In genomic region chr3:144501930-144502329, GRCm38 (mm10) we compare ENCODE assay signal across 27 mouse cellular contexts.
DNase-seq lines count a peak whose midpoint lies in the region; ATAC-seq and TF ChIP-seq lines count a peak whose summit lies in the region.
"Had no signal": no experiment of that assay in that cellular context is flagged by ENCODE, and none has a peak within 500 bp of the region (broad histone marks: within the 10 kb centered on the region; RNA-seq: fewer than 3 reads in every experiment).

No protein-coding gene starts in this region.

- H3K9ac ChIP-seq in hindbrain, embryonic 14.5 days: no peak overlapping the region
- H3K9ac ChIP-seq in hindbrain, embryonic 11.5 days (ENCODE audit: low read depth, low read length): no peak overlapping the region
- no peak overlapping the region for H3K9ac ChIP-seq in midbrain, embryonic 13.5 days (replicated peaks)
- no peak overlapping the region for H3K9ac ChIP-seq in midbrain, embryonic 15.5 days
- H3K9ac ChIP-seq in midbrain, postnatal 0 days (replicated peaks; ENCODE audit: low read length, poor library complexity, severe bottlenecking): no peak overlapping the region
- H3K9ac ChIP-seq: forebrain, embryonic 12.5 days; liver, embryonic 14.5 days; neural tube, embryonic 12.5 days had no signal

- no peak for TF ChIP-seq CTCF in midbrain, postnatal 0 days (IDR thresholded peaks at IDR 0.05)

- WGBS in hindbrain, embryonic 14.5 days: 38% methylated on average over 7 of the region's 7 CpGs
- WGBS in hindbrain, embryonic 11.5 days: 71% methylated on average over 7 of the region's 7 CpGs
- WGBS in midbrain, embryonic 13.5 days: 54% methylated on average over 7 of the region's 7 CpGs
- 53% methylated on average over 7 of the region's 7 CpGs for WGBS in midbrain, embryonic 15.5 days
- 52% methylated on average over 7 of the region's 7 CpGs for WGBS in midbrain, postnatal 0 days

- peaks cover 20% of the 10 kb centered on the region for H3K4me1 ChIP-seq in hindbrain, embryonic 14.5 days (replicated peaks; ENCODE audit: control insufficient read depth, insufficient read depth, low read length)
- H3K4me1 ChIP-seq in hindbrain, embryonic 11.5 days (replicated peaks; ENCODE audit: control insufficient read depth, insufficient read depth, low read length): no peaks in the 10 kb centered on the region
- peaks cover 25% of the 10 kb centered on the region for H3K4me1 ChIP-seq in midbrain, embryonic 13.5 days (replicated peaks)
- H3K4me1 ChIP-seq in midbrain, embryonic 15.5 days: peaks cover 21% of the 10 kb centered on the region
- H3K4me1 ChIP-seq in midbrain, postnatal 0 days (ENCODE audit: insufficient read depth, low read length): peaks cover 5% of the 10 kb centered on the region; the same call in 1 of the 2 replicates

- no peak for DNase-seq in hindbrain, embryonic 14.5 days (ENCODE audit: low spot score)
- no peak for DNase-seq in hindbrain, embryonic 11.5 days (ENCODE audit: low spot score)
- DNase-seq in midbrain, postnatal 0 days (ENCODE audit: low spot score): peak; percentile 28
- peak; percentile 69 for DNase-seq in retina, postnatal 1 day
- no peak for DNase-seq in heart, postnatal 14 days
- DNase-seq: adrenal gland, postnatal 25 days; cerebellum, adult 2 months; cerebellum, postnatal 14 days; heart, postnatal 36 days; kidney, adult 11 months; kidney, postnatal 14 days; layer of hippocampus, adult 9-11 months; liver; lung, adult 2 months; lung, postnatal 10 days; right cerebral cortex, adult 18-20 months; spleen, adult 18-20 months; thymus, postnatal 14 days had no signal

- H3K9me3 ChIP-seq in hindbrain, embryonic 14.5 days (ENCODE audit: control insufficient read depth, low read length): no peaks in the 10 kb centered on the region
- no peaks in the 10 kb centered on the region for H3K9me3 ChIP-seq in hindbrain, embryonic 11.5 days (ENCODE audit: control insufficient read depth, low read length)
- H3K9me3 ChIP-seq in midbrain, embryonic 13.5 days: no peaks in the 10 kb centered on the region
- no peaks in the 10 kb centered on the region for H3K9me3 ChIP-seq in midbrain, embryonic 15.5 days
- H3K9me3 ChIP-seq in midbrain, postnatal 0 days (ENCODE audit: low read length): no peaks in the 10 kb centered on the region
- H3K9me3 ChIP-seq: forebrain, embryonic 12.5 days; neural tube, embryonic 12.5 days had no signal

- H3K27me3 ChIP-seq in hindbrain, embryonic 14.5 days (ENCODE audit: control insufficient read depth, insufficient read depth, low read length): no peaks in the 10 kb centered on the region
- no peaks in the 10 kb centered on the region for H3K27me3 ChIP-seq in hindbrain, embryonic 11.5 days (ENCODE audit: control insufficient read depth, insufficient read depth, low read length)
- H3K27me3 ChIP-seq in midbrain, embryonic 13.5 days: no peaks in the 10 kb centered on the region
- no peaks in the 10 kb centered on the region for H3K27me3 ChIP-seq in midbrain, embryonic 15.5 days (replicated peaks)
- H3K27me3 ChIP-seq in midbrain, postnatal 0 days (ENCODE audit: insufficient read depth, low read length): no peaks in the 10 kb centered on the region
- H3K27me3 ChIP-seq: forebrain, embryonic 12.5 days; neural tube, embryonic 12.5 days had no signal

- ATAC-seq in hindbrain, embryonic 14.5 days (ENCODE audit: low FRiP score): no peak
- no peak for ATAC-seq in hindbrain, embryonic 11.5 days (ENCODE audit: low FRiP score)
- ATAC-seq in midbrain, embryonic 13.5 days: no peak
- ATAC-seq in midbrain, embryonic 15.5 days (replicated peaks): no peak
- no peak for ATAC-seq in midbrain, postnatal 0 days (ENCODE audit: low FRiP score)
- ATAC-seq: CD4-positive, CD25-positive, alpha-beta regulatory T cell, adult 4 months; inflammation-experienced regulatory T-cells, adult 6 months had no signal

- 0 out of 2 replicates have a peak overlapping the region, but pooled peaks have one; percentile 0 for H3K27ac ChIP-seq in hindbrain, embryonic 14.5 days
- no peak overlapping the region for H3K27ac ChIP-seq in hindbrain, embryonic 11.5 days (ENCODE audit: low read depth, low read length)
- 0 out of 2 replicates have a peak overlapping the region, but pooled peaks have one; percentile 16 for H3K27ac ChIP-seq in midbrain, embryonic 13.5 days
- H3K27ac ChIP-seq in midbrain, embryonic 15.5 days: no peak overlapping the region
- no peak overlapping the region for H3K27ac ChIP-seq in midbrain, postnatal 0 days (ENCODE audit: low read depth, low read length)
- H3K27ac ChIP-seq: forebrain, embryonic 12.5 days; liver, embryonic 14.5 days; macrophage; neural tube, embryonic 12.5 days had no signal

- intact Hi-C loops in heart, postnatal 14 days (cut with DNase I): no loop called here

- H3K4me3 ChIP-seq in hindbrain, embryonic 14.5 days (replicated peaks; ENCODE audit: low read length): no peak overlapping the region
- no peak overlapping the region for H3K4me3 ChIP-seq in hindbrain, embryonic 11.5 days (ENCODE audit: low read depth, low read length)
- no peak overlapping the region for H3K4me3 ChIP-seq in midbrain, embryonic 13.5 days (replicated peaks)
- H3K4me3 ChIP-seq in midbrain, embryonic 15.5 days: no peak overlapping the region
- no peak overlapping the region for H3K4me3 ChIP-seq in midbrain, postnatal 0 days (ENCODE audit: low read depth, low read length)
- H3K4me3 ChIP-seq: erythroblast, embryonic 14.5 days; forebrain, embryonic 12.5 days; neural tube, embryonic 12.5 days had no signal

- H3K4me2 ChIP-seq in hindbrain, embryonic 14.5 days (replicated peaks): no peak overlapping the region
- H3K4me2 ChIP-seq in hindbrain, embryonic 11.5 days (replicated peaks; ENCODE audit: low read depth, low read length): no peak overlapping the region
- no peak overlapping the region for H3K4me2 ChIP-seq in midbrain, embryonic 13.5 days (replicated peaks)
- H3K4me2 ChIP-seq in midbrain, embryonic 15.5 days: no peak overlapping the region
- no peak overlapping the region for H3K4me2 ChIP-seq in midbrain, postnatal 0 days (ENCODE audit: low read depth, low read length, poor library complexity, severe bottlenecking)
- H3K4me2 ChIP-seq: forebrain, embryonic 12.5 days; neural tube, embryonic 12.5 days had no signal

- no peaks in the 10 kb centered on the region for H3K36me3 ChIP-seq in hindbrain, embryonic 14.5 days (replicated peaks; ENCODE audit: control insufficient read depth, insufficient read depth)
- H3K36me3 ChIP-seq in hindbrain, embryonic 11.5 days (ENCODE audit: control insufficient read depth, insufficient read depth, low read length): no peaks in the 10 kb centered on the region
- H3K36me3 ChIP-seq in midbrain, embryonic 13.5 days: no peaks in the 10 kb centered on the region
- no peaks in the 10 kb centered on the region for H3K36me3 ChIP-seq in midbrain, embryonic 15.5 days (replicated peaks)
- no peaks in the 10 kb centered on the region for H3K36me3 ChIP-seq in midbrain, postnatal 0 days (ENCODE audit: insufficient read depth, low read length)
- H3K36me3 ChIP-seq: forebrain, embryonic 12.5 days; neural tube, embryonic 12.5 days had no signal

Comparison
In these comparisons a context has a peak if more than half of its experiments do, and no peak if none do; other contexts are left out.
1. H3K27ac ChIP-seq: peak in hindbrain, embryonic 14.5 days (single experiment) and midbrain, embryonic 13.5 days (single experiment); none in hindbrain, embryonic 11.5 days (single experiment), midbrain, embryonic 15.5 days (single experiment) and midbrain, postnatal 0 days (single experiment).
2. DNase-seq: peak in midbrain, postnatal 0 days (single experiment) and retina, postnatal 1 day (single experiment); none in hindbrain, embryonic 14.5 days (single experiment), hindbrain, embryonic 11.5 days (single experiment) and heart, postnatal 14 days (0 of 2).